Mouse (Mus musculus) left cerebral cortex, postnatal 14 days (tissue): ENCODE data around the gene Ubxn2a. TPM values are rescaled to one million over a fixed set of nuclear protein-coding genes. Genes with fewer than 3 reads are reported as not detected.
"Not testable (repeated sequence)": the region's sequence is repeated elsewhere in the genome, so short reads cannot be mapped to it uniquely, and the experiment has no call there.

Source experiments
- DNase-seq, 2 experiments: peaks; one replicate each; pipeline ENCODE4 v3.0.0; 2021 to 2022; ENCODE audit warnings: low spot score in 2 of 2, mixed read lengths in 1 of 2
- intact Hi-C: fragments of 180-260 bp; cut with DNase I; formaldehyde crosslinking; loops from one replicate; pipeline ENCODE4 v1.15.1; 2025
- long read RNA-seq, 2 experiments: library from polyadenylated mRNA; stranded (forward); transcript quantifications; one replicate each; pipeline ENCODE4 v2.0.0; 2021
- total RNA-seq, 2 experiments: library from RNA; stranded (reverse); gene quantifications; 2 replicates each; pipeline ENCODE4 v1.2.3; 2021

Ubxn2a gene
- 10 to 100 TPM; 43.5 to 45.7 TPM for total RNA-seq
- long read RNA-seq, experiment 1, transcript Ubxn2a-201 (7 exons, 2,696 nt) = major isoform, 49 of 90 reads
- long read RNA-seq, experiment 1, partial matches to known transcripts = 7 of 90 reads
- long read RNA-seq, experiment 1, other reads (novel, unspliced or antisense) = 31 of 90 reads
- long read RNA-seq, experiment 2, transcript Ubxn2a-201 (7 exons, 2,696 nt) = major isoform, 25 of 56 reads
- long read RNA-seq, experiment 2, partial matches to known transcripts = 4 of 56 reads
- long read RNA-seq, experiment 2, other reads (novel, unspliced or antisense) = 25 of 56 reads

DNA sequence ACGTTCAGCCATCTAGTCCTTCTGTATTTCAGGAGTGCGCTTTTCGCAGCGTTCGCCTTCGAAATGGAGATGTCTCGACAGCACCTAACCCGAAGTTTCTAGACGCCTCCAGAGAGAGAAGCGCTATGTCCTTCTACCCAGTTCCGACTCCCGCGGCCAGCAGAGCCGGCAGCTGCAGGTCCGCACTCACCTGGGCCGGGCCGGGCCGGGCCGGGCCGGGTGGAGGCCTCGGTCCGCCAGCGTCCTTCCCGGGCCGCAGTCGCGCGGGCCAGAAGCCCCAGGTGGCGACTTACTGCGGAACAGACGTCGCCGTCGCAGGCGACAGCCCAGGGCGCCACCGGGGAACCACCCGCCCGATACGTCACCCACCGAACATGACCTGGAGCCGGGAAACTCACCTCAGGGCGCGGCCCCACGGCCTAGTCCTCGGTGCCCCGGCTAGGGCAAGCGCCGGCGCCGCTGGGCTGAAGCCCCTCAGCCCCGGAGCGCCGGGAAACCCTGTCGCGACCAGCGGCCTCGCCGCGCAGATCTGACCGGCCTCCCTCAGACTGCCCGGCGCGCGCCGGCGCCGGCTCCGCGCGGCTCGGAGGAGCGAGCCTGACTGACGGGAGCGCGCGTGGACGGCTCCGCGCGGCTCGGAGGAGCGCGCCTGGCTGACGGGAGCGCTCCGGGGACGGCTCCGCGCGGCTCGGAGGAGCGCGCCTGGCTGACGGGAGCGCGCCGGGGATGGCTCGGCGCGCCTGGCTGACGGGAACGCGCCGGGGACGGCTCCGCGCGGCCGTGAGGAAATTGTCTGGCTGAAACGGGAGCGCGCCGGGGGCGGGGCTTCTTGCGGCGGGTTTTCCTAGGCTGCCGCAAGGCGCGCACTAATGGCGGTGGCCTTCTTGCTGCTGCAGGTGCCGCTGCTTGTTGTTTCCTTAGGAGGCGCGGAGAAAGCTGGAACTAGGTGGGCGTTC lies at the start of gene Ubxn2a:
TSS of gene Ubxn2a (minus strand) at position 755 of the 956 bp plus-strand sequence.
- peak; percentile 95 to 96 for DNase-seq
- intact Hi-C loops = loop anchor here (10.0 kb wide), 1 partner anchor 312 kb away; the partner anchor contains the start of genes Gm3625 and Itsn2

DNA sequence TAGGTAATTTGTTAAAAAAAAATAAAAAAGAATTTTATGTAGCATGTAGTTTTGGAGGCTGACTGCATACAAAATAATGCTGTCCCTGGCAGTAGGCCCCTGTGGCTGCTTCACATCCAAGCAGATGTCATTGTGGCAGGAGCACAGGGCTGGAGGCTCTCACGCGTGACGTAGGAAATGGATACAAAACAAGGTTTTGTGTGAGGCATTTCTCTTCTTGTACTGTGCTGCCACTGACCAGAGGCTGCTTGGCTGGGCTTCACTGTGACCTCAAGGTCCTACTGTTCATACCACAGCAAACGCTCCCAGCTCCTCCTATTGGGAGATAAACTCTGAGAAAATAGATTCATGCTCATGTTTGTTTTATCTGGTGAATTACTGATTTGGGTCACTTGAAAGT lies 45.7 kb upstream of the Ubxn2a start:
- intact Hi-C loops = no loop called here
- DNase-seq = no peak

DNA sequence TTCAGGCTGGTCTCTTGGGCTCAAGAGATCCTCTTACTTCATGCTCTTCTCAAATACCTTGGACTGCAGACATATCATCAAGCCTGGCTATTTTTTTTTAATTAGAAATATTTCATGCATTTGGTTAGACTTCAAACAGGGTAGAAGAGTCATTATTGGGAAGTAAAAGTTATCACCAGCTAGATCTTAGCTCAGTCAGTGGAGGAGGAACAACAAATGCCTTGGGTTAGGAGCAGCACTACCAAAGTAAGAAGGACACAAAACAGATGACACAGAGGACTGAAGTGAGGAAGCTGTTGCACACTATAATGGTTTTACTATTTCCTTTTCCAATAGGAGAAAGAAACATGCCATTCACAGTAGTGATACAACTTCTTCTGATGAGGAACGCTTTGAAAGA lies 44.8 kb upstream of the Ubxn2a start:
- intact Hi-C loops = no loop called here
- DNase-seq = no peak

DNA sequence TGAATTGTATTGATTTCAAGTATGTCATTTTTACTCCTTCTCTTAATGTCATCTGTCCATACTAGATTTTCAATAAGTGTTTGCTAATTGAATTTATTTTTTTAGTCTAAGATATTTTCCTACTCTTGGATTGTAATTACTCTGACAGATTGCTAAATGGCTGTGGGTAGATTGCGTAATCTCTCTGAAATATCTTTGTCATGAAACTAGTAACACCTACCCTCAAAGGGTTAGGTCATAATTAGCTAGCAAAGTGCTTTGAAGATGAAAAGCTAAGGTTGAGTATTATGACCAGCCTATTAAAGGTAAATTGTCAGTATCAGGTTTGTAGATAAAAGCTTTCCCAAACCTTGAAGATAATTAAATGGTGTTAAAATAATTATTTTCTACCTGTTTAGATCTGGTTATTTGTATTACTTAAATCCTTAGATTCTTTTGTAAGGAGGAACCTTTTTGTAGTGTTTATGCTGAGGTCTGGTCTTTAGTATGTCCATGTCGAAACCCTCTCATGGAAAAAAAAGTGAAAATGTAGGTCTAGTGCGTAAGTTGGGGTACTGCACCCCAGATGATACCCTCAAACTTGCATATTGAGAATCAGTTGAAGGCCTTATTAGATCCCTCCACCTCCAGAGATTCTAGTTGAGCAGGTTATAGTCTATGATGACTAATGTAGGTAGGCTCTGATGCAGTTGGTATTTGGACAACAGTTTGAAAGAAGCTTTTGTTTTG lies 23.5 kb upstream of the Ubxn2a start:
- intact Hi-C loops = no loop called here
- no peak for DNase-seq

DNA sequence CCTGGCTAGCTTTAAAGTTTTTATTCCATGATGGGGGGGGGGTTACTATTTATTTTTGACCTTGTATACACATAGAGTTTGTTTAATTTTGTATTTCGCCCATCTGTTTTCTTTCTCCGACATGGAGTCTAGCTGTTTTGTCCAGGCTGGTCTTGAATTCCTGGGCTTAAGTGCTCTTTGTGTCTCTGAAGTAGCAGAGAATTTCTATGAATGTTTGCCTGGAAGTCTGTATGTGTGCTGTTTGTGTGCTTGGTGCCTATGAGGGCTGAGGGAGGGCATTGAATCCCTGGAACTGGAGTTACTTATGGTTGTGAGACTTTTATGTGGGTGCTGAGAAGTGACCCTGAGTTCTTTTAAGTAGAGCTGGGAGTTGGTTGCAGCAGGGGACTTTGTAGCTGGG lies 20.7 kb upstream of the Ubxn2a start:
- no peak for DNase-seq
- intact Hi-C loops = no loop called here

DNA sequence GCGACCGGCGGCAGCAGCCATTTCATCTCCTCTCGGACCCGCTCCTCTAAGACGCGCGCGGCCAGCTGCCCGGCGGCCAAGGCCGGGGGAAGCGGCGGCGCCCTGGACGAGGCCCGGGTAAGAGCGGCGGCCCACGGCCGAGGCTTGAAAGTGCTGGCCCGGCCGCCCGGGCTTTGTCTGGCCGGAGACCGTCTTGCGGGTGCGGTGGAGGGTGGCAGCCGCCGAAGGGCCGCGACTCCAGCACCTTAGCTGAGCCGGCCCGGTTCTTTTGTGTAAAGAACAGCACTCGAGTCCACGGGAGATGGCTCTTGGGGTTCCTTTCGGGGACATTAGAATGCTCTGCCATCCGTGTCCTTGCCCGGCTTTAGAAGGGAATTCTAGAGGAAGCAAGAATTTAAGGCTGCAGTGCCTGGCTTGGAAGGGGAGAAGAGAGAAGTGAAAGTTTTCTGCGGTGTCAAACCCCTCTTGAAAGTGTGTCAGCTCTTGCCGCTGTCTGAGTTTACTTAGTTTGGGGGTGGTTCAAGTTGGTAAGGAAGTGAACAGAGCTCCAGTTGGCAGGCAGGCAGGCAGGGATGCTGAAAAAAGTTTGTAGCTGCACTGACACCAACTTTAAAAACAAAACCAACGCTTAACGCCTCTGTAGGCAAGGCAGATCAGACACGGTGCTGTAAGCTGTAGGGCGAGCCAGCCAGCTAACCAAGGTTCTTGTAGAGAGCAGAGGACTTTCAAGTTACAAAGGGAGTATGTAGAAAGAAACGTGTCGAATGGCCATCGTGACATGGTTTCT lies 10.5 kb upstream of the Ubxn2a start:
- intact Hi-C loops = loop anchor here (5.0 kb wide), 1 partner anchor 76 kb away; the partner anchor contains the start of genes Fkbp1b and Wdcp
- DNase-seq = peak; percentile 34 to 41

DNA sequence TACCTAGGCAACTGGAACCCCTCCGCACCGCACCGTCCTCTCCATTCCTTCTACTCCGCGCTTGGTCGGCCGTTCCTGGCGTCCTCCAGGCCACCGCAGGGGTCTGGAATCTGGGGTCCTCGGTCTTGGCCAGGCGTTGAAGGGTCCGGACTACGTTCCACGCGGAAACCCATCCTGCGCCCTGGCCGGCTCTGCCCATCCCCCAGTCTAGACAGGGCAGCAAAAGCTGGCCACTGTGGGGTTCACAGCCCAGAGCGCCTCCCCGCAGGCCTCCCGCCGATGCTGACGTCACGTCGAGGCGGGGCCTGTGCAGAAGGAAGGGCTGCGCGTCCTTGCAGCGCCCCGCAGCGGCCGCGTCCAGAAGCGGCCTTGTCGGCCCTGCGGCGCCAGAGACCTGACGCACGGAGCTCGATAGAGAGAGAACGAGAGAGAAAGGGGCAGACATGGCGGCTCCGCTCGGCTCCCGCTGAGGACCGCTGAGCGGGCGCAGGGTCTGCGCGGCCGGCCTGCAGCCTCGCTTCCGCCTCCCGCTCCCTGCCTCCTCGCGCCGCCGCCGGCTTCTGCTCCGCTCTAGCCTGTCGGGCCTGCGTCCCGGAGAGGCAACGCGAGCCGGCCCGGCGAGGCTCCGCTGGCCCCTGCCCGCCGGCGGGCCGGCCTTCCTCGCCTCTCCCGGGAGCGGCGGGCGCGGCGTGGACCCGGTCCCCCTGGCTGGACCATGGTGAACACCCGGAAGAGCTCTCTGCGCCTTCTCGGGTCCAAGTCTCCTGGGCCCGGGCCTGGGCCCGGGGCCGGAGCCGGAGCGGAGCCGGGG lies 9.7 kb upstream of the Ubxn2a start, which contains the start of gene Atad2b:
TSS of gene Atad2b (plus strand) at position 360 of the 811 bp plus-strand sequence.
- intact Hi-C loops = loop anchor here (5.0 kb wide), 1 partner anchor 75 kb away; the partner anchor contains the start of genes Fkbp1b and Wdcp
- peak; percentile 95 to 98 for DNase-seq

DNA sequence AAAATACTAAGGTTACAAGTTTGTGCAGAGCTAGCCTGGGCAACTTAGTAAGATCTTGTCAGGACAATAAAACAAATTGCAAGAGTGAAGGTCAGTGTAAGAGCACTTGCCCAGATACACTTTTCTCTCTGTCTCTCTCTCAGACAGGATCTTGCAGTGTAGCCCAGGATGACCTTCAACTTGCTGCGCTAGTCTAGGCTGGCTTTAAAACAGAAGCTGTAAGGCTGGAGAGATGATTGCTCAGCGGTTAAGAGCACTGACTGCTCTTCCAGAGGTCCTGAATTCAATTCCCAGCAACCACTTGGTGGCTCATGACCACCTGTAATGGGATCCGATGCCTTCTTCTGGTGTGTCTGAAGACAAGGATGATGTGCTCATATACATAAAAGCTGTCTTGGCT lies 7.4 kb upstream of the Ubxn2a start:
- intact Hi-C loops = loop anchor here (5.0 kb wide), 1 partner anchor 73 kb away; the partner anchor contains the start of genes Fkbp1b and Wdcp
- no peak for DNase-seq

DNA sequence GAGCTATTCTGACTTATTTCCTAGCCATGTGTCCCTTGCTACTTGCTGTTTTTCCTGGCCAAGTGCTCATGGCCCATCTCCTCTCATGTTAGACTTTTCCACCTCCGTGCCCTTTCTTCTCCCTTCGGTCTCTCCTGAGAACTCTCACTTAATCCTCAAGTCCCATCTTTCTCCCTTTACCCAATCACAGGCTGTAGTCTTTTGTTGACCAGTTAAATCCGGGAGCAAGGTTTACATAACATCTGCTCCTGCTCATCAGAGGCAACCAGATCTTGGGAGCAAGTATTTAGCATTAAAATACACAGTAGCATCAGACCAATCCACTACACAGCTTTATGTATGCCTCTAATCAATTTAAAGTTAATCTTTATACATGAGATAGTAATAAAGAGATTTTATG lies 6.9 kb upstream of the Ubxn2a start:
- no peak for DNase-seq
- intact Hi-C loops = no loop called here

DNA sequence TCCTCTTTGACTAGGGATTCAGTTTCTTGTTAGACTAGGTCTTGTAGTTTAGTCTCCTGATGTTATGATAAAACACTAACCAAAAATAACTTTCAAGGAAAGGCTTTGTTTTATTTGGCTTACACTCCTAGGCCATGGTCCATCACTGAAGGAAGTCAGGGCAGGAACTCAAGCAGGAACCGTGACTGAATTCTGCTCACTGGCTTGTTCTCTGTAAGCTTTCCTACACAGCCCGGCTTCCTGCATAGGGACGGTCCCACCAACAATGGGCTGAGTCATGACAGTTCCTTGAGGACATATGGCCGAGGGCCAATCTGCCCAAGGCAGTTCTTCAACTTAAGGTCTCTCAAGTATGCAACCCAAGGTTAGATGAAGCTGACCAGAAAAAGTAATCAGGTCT lies 4.2 kb upstream of the Ubxn2a start:
- intact Hi-C loops = no loop called here
- no peak for DNase-seq

DNA sequence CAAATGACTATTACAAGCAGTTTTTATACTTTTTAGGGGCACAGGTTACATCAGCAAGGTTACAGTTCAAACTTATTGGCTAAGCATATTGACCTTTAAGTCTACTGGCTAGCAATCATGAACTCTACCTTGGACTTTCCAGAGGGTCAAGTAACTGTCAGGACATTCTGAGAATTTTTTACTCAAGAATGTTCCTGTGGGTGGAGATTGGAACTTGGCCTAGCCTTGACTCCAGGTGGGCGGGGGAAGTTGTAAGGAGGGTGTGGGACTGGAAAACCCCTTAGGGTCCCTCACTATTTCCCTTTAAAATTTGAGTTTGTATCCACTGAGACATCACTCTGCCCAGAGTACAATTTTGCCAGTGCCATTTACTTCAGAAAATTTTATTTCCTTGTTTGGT lies 3.0 kb upstream of the Ubxn2a start:
- intact Hi-C loops, DNase-seq: not testable (repeated sequence)

DNA sequence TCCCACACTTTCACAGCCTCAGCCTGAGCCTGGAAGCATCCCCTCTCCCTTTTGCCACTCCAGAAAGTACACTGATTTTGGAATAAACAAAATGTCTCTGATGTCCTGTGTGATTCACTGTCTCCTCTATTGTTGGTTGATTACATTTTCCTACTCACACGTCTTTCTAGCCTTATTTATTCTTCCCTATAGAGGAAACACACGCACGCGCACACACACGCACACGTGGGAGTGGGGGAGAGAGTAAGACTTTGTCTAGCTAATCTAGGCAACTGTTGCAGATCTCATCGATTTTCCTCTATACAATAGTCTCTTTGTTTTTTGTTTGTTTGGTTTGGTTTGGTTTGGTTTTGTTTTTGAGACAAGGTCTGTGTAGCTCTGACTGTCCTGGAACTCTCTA lies 886 bp upstream of the Ubxn2a start:
- intact Hi-C loops = loop anchor here (10.0 kb wide), 1 partner anchor 314 kb away; the partner anchor contains the start of genes Gm3625 and Itsn2
- no peak for DNase-seq

DNA sequence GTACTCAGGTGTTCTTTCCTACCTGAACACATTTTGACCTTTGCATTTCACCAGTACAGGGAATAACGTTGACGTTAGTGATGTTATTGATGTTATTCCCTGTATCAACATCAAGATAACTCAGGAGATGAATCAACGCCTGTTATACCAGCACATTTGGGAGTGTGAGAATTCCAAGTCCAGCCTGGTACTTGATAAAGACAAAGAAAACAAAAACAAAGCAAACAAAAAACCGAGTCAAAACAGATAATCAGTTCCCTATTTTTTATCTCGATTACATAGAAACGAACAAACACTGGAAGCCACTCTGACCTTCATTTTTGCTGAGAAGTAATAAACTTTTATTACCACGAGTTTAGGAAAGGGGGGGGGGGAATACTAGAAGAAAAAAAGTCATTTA lies 1.0 kb downstream of the Ubxn2a start:
- intact Hi-C loops = loop anchor here (10.0 kb wide), 1 partner anchor 312 kb away; the partner anchor contains the start of genes Gm3625 and Itsn2

DNA sequence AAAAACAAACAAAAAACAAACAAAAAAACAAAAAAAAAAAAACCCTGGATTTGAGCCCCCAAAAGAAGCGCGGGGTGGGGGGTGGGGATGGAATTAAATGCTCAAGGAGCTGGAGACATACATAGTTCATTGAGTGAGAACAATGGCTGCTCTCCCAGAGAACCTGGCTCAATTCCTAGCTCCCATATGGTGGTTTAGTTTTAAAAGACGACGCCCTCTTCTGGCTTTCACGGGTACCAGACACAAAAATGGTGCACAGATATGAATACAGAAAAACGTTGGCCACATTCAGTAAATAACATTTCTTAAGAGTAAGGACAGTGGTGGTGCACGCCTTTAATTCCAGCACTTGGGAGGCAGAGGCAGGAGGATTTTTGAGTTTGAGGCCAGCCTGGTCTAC lies 1.6 kb downstream of the Ubxn2a start:
- no peak for DNase-seq
- intact Hi-C loops = loop anchor here (10.0 kb wide), 1 partner anchor 311 kb away; the partner anchor contains the start of genes Gm3625 and Itsn2

More for the DNA sequence above, 1.0 kb downstream of the Ubxn2a start:
- DNase-seq = no peak

DNA sequence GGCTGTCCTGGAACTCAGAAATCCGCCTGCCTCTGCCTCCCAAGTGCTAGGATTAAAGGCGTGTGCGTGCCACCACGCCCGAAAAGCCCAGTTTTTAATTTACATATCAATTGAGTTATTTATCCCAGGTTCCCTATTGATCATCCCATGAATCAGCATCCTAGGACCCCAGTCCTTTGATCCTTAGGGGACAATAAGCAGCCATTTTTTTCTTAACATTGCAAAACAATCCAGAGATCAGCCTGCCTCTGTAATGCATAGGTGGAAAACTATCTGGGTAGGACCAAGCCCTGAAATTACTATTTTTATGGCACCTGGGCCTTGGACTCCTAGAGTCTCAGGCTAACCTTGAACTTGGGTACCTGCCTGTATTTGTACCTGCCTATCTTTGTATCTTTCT lies 9.5 kb downstream of the Ubxn2a start:
- no peak for DNase-seq

DNA sequence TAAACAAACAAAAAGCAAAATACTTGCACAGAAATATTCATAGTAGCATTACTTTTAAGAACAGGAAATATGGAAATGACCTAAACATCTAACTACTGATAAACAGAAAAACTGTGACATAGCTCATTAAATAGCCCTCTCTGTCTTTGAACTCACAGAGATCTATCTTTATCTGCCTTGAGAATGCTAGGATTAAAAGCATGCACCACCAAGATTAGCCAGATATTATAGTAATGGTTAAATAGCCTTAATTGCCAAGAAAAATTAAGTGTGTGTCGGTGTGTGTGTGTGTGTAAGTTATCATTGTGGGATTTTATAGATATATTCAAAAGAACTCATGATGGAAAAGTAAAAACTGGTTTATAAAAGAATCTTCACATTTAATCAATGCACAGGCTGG lies 17.6 kb downstream of the Ubxn2a start:
- intact Hi-C loops = no loop called here

More for the DNA sequence above, 9.5 kb downstream of the Ubxn2a start:
- intact Hi-C loops = no loop called here

DNA sequence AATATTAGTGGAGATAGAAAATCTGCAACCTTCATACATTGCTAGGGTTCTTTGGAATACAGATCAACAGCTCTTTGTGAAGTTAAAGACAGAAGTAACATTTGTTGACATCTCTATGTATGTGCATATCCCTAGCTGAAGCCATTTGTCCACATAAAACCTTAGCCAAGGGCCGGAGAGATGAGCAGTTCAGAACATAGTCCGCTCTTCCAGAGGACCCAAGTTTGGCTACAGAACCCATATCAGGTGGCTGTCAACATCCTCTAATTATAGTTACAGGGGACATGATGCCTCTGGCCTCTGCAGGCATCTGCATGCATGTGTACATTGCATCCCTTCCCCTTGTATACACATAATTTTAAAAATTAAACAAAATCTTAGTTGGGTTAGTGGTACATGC lies 18.3 kb downstream of the Ubxn2a start:
- intact Hi-C loops = no loop called here
- no peak for DNase-seq

More for the DNA sequence above, 17.6 kb downstream of the Ubxn2a start:
- DNase-seq = no peak

DNA sequence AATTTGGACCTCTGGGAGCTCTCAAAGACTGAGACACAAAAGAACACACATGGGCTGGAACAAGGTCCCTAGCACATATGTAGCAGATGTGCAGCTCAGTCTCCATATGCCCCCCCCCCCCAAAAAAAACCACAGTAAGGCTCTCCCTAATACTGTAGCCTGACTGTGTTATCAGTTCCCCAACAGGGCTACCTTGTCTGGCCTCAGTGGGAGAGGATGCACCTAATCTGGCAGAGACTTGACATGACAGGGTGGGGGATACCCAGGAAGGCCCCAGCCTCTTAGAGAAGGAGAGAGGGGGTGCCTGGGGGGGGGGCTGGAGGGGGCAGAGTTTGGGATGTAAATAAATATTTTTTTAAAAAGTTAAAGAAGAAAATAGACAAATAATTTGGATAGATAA lies 18.8 kb downstream of the Ubxn2a start:
- intact Hi-C loops = no loop called here
- DNase-seq = no peak
